Mouse (Mus musculus) hindbrain, embryonic 11.5 days (tissue): ENCODE measurements at regions not wholly inside any gene's neighbourhood (a gene's known extent, or its start where the extent isn't known, plus 50 kb on each side); places are given as distances from the start of the nearest gene placed in this dataset.

Experiments
- ATAC-seq: fragments of 200-750 bp; cut with Nextera tagmentation; 2 replicates; pipeline ENCODE4 v1.8.0; 2017; ENCODE audit warnings: mild to moderate bottlenecking, moderate TSS enrichment, moderate library complexity; ENCODE audit not compliant: low FRiP score
- DNase-seq: peaks from one replicate; pipeline ENCODE4 v3.0.0-alpha.2; 2015; ENCODE audit warnings: low spot score
- H3K27ac ChIP-seq: fragments of 300-500 bp; sonication (generic); 2 replicates; pipeline ENCODE4 v1.5.1; 2014; ENCODE audit warnings: mild to moderate bottlenecking, low read depth, low read length
- H3K27me3 ChIP-seq: fragments of 300-500 bp; sonication (generic); 2 replicates; pipeline ENCODE4 v1.6.1; 2014; ENCODE audit warnings: mild to moderate bottlenecking, low read length, moderate library complexity, mixed read lengths; ENCODE audit not compliant: control insufficient read depth, insufficient read depth
- H3K36me3 ChIP-seq: fragments of 300-500 bp; sonication (generic); 2 replicates; pipeline ENCODE4 v1.6.1; 2014; ENCODE audit warnings: mild to moderate bottlenecking, low read length, moderate library complexity, mixed read lengths; ENCODE audit not compliant: control insufficient read depth, insufficient read depth
- H3K4me1 ChIP-seq: fragments of 300-500 bp; sonication (generic); replicated peaks from 2 replicates; pipeline ENCODE4 v1.6.1; 2014; ENCODE audit warnings: low read length, mixed read lengths; ENCODE audit not compliant: control insufficient read depth, insufficient read depth
- H3K4me2 ChIP-seq: fragments of 300-500 bp; sonication (generic); replicated peaks from 2 replicates; pipeline ENCODE4 v1.6.1; 2014; ENCODE audit warnings: mild to moderate bottlenecking, low read depth, low read length
- H3K4me3 ChIP-seq: fragments of 300-500 bp; sonication (generic); 2 replicates; pipeline ENCODE4 v1.5.1; 2014; ENCODE audit warnings: low read depth, low read length
- H3K9ac ChIP-seq: fragments of 300-500 bp; sonication (generic); 2 replicates; pipeline ENCODE4 v1.6.1; 2014; ENCODE audit warnings: low read depth, low read length
- H3K9me3 ChIP-seq: fragments of 300-500 bp; sonication (generic); 2 replicates; pipeline ENCODE4 v1.6.1; 2016; ENCODE audit warnings: low read length; ENCODE audit not compliant: control insufficient read depth
- WGBS: fragments of 180-500 bp; shearing (Covaris S2); extraction: QIAGEN DNeasy Blood & Tissue Kit; methylation state at CpG from one replicate; pipeline ENCODE4 v1.1.7; 2014; 5-methylcytosine and 5-hydroxymethylcytosine counted together

GRCm38 (mm10) chr5:78621987-78622854 is 1214.4 kb upstream of the Igfbp7 start:
- 80% methylated on average over 5 of the region's 5 CpGs for WGBS
- Histone ChIP-seq H3K27ac (no peak overlapping the region), H3K9ac (no peak overlapping the region), H3K4me1 (no peaks in the 10 kb centered on the region), H3K4me3 (no peak overlapping the region), H3K4me2 (no peak overlapping the region), H3K36me3 (no peaks in the 10 kb centered on the region), H3K27me3 (no peaks in the 10 kb centered on the region), H3K9me3 (no peaks in the 10 kb centered on the region)
- DNase-seq (peak; percentile 7), ATAC-seq (no peak)

- Histone ChIP-seq H3K9me3 (no peaks in the 10 kb centered on the region), H3K9ac (no peak overlapping the region), H3K27me3 (no peaks in the 10 kb centered on the region), H3K4me3 (no peak overlapping the region), H3K27ac (no peak overlapping the region), H3K36me3 (no peaks in the 10 kb centered on the region), H3K4me2 (no peak overlapping the region), H3K4me1 (no peaks in the 10 kb centered on the region)
- no peak for ATAC-seq
- DNase-seq = no peak
- WGBS = 83% methylated on average over 4 of the region's 4 CpGs
Measured at GRCm38 (mm10) chr5:78608317-78608716, 1200.5 kb upstream of the Igfbp7 start.

GRCm38 (mm10) chr5:78602599-78602998 is 1194.8 kb upstream of the Igfbp7 start:
- DNase-seq (no peak), ATAC-seq (no peak)
- no peak overlapping the region for H3K27ac ChIP-seq
- no peak overlapping the region for H3K9ac ChIP-seq
- no peak overlapping the region for H3K4me3 ChIP-seq
- no peaks in the 10 kb centered on the region for H3K36me3 ChIP-seq
- no peaks in the 10 kb centered on the region for H3K4me1 ChIP-seq
- no peak overlapping the region for H3K4me2 ChIP-seq
- H3K9me3 ChIP-seq = no peaks in the 10 kb centered on the region
- H3K27me3 ChIP-seq = no peaks in the 10 kb centered on the region

- no peak overlapping the region for H3K4me3 ChIP-seq
- DNase-seq = no peak
- no peaks in the 10 kb centered on the region for H3K27me3 ChIP-seq
- no peaks in the 10 kb centered on the region for H3K4me1 ChIP-seq
- H3K27ac ChIP-seq = no peak overlapping the region
- ATAC-seq = peak; percentile 54; the same call in 1 of the 2 replicates
- 66% methylated on average over 1 of the region's 1 CpGs for WGBS
- H3K4me2 ChIP-seq = no peak overlapping the region
- no peaks in the 10 kb centered on the region for H3K9me3 ChIP-seq
- H3K9ac ChIP-seq = no peak overlapping the region
- H3K36me3 ChIP-seq = no peaks in the 10 kb centered on the region
Measured at GRCm38 (mm10) chr5:78584823-78585222, 1177.0 kb upstream of the Igfbp7 start.

GRCm38 (mm10) chr5:78556946-78557345 is 1149.1 kb upstream of the Igfbp7 start:
- WGBS = 54% methylated on average over 1 of the region's 1 CpGs
- Histone ChIP-seq H3K9ac (no peak overlapping the region), H3K36me3 (no peaks in the 10 kb centered on the region), H3K4me1 (no peaks in the 10 kb centered on the region), H3K4me3 (no peak overlapping the region), H3K9me3 (no peaks in the 10 kb centered on the region), H3K27me3 (no peaks in the 10 kb centered on the region), H3K27ac (no peak overlapping the region), H3K4me2 (no peak overlapping the region)
- ATAC-seq = no peak
- no peak for DNase-seq

- no peaks in the 10 kb centered on the region for H3K9me3 ChIP-seq
- no peak overlapping the region for H3K4me2 ChIP-seq
- no peak for DNase-seq
- H3K4me1 ChIP-seq = no peaks in the 10 kb centered on the region
- H3K4me3 ChIP-seq = no peak overlapping the region
- no peaks in the 10 kb centered on the region for H3K36me3 ChIP-seq
- H3K27me3 ChIP-seq = no peaks in the 10 kb centered on the region
- ATAC-seq = no peak
- H3K27ac ChIP-seq = no peak overlapping the region
- H3K9ac ChIP-seq = no peak overlapping the region
Measured at GRCm38 (mm10) chr5:78535308-78535707, 1127.5 kb upstream of the Igfbp7 start.
